Mouse (Mus musculus) olfactory bulb, adult 2 months (tissue): ENCODE data around the gene Slc22a18. TPM values are rescaled to one million over a fixed set of nuclear protein-coding genes. Genes with fewer than 3 reads are reported as not detected.

ENCODE experiments used
- H3K27ac ChIP-seq: fragments of 200-500 bp; 2 replicates; pipeline ENCODE4 v1.5.1; 2012; ENCODE audit warnings: low read depth, low read length; ENCODE audit not compliant: insufficient read depth
- H3K4me1 ChIP-seq: fragments of 200-500 bp; 2 replicates; pipeline ENCODE4 v1.6.1; 2012; ENCODE audit warnings: low read length; ENCODE audit not compliant: control insufficient read depth, insufficient read depth
- H3K4me3 ChIP-seq: fragments of 200-500 bp; 2 replicates; pipeline ENCODE4 v1.5.1; 2012; ENCODE audit warnings: mild to moderate bottlenecking, low read depth, low read length, moderate library complexity; ENCODE audit not compliant: insufficient read depth
- CTCF ChIP-seq: fragments of 200-500 bp; IDR thresholded peaks from 2 replicates; pipeline ENCODE4 v1.5.1; 2012; ENCODE audit warnings: low read depth, mild to moderate bottlenecking, low read length, moderate library complexity; ENCODE audit not compliant: insufficient read depth
- POLR2A ChIP-seq: fragments of 200-500 bp; IDR thresholded peaks from 2 replicates; pipeline ENCODE4 v1.6.1; 2012; ENCODE audit warnings: mild to moderate bottlenecking, low read depth, low read length, moderate library complexity; ENCODE audit not compliant: insufficient read depth
- WGBS: fragments of 180-500 bp; shearing (Covaris S2); methylation state at CpG from one replicate; pipeline ENCODE4 v1.1.7; 2018; 5-methylcytosine and 5-hydroxymethylcytosine counted together
- polyA plus RNA-seq: library from polyadenylated mRNA; stranded (reverse); fragments of >200 nt; gene quantifications from 2 replicates; pipeline ENCODE4 v1.2.4, GENCODE M21; 2012; ENCODE audit warnings: low replicate concordance; ENCODE audit not compliant: missing spikeins, insufficient read depth, insufficient read length

Slc22a18 gene
- polyA plus RNA-seq, 1 experiment: not detected

- WGBS: 89% methylated on average over 3 of the region's 3 CpGs
- TF ChIP-seq CTCF: no peak
- no peak for TF ChIP-seq POLR2A
- H3K4me1 ChIP-seq: no peaks in the 10 kb centered on the region
- no peak overlapping the region for H3K4me3 ChIP-seq
- H3K27ac ChIP-seq: no peak overlapping the region
Measured at GRCm38 (mm10) chr7:143476702-143477335, 3.3 kb downstream of the Slc22a18 start.

GRCm38 (mm10) chr7:143477800-143478199, 4.3 kb downstream of the Slc22a18 start:
- TF ChIP-seq POLR2A: no peak
- no peak for TF ChIP-seq CTCF
- Histone ChIP-seq H3K4me3 (no peak overlapping the region), H3K4me1 (peaks cover 2% of the 10 kb centered on the region; the same call in 1 of the 2 replicates), H3K27ac (no peak overlapping the region)
- 91% methylated on average over 5 of the region's 5 CpGs for WGBS

GRCm38 (mm10) chr7:143480498-143480897, 7.0 kb downstream of the Slc22a18 start:
- Histone ChIP-seq H3K4me1 (peaks cover 2% of the 10 kb centered on the region; the same call in 1 of the 2 replicates), H3K4me3 (no peak overlapping the region), H3K27ac (no peak overlapping the region)
- WGBS: 35% methylated on average over 13 of the region's 13 CpGs
- no peak for TF ChIP-seq CTCF
- no peak for TF ChIP-seq POLR2A

GRCm38 (mm10) chr7:143481806-143482387, 8.4 kb downstream of the Slc22a18 start:
- WGBS: 60% methylated on average over 5 of the region's 5 CpGs
- Histone ChIP-seq H3K4me3 (no peak overlapping the region), H3K27ac (no peak overlapping the region), H3K4me1 (peaks cover 2% of the 10 kb centered on the region; the same call in 1 of the 2 replicates)
- no peak for TF ChIP-seq POLR2A
- TF ChIP-seq CTCF: no peak

- H3K4me1 ChIP-seq: peaks cover 2% of the 10 kb centered on the region; the same call in 1 of the 2 replicates
- H3K27ac ChIP-seq: no peak overlapping the region
- WGBS: 24% methylated on average over 6 of the region's 6 CpGs
- TF ChIP-seq POLR2A: no peak
- no peak for TF ChIP-seq CTCF
- no peak overlapping the region for H3K4me3 ChIP-seq
Measured at GRCm38 (mm10) chr7:143482541-143482940, 9.0 kb downstream of the Slc22a18 start.

- Histone ChIP-seq H3K4me1 (no peaks in the 10 kb centered on the region), H3K27ac (no peak overlapping the region), H3K4me3 (no peak overlapping the region)
- no peak for TF ChIP-seq CTCF
- TF ChIP-seq POLR2A: no peak
- 90% methylated on average over 6 of the region's 6 CpGs for WGBS
Measured at GRCm38 (mm10) chr7:143489735-143490134, 16.2 kb downstream of the Slc22a18 start.

GRCm38 (mm10) chr7:143493616-143494126, 20.1 kb downstream of the Slc22a18 start:
- Histone ChIP-seq H3K27ac (no peak overlapping the region), H3K4me3 (no peak overlapping the region), H3K4me1 (no peaks in the 10 kb centered on the region)
- WGBS: 90% methylated on average over 6 of the region's 6 CpGs
- TF ChIP-seq CTCF: no peak
- TF ChIP-seq POLR2A: no peak

- no peaks in the 10 kb centered on the region for H3K4me1 ChIP-seq
- H3K4me3 ChIP-seq: no peak overlapping the region
- 80% methylated on average over 8 of the region's 8 CpGs for WGBS
- no peak for TF ChIP-seq POLR2A
- no peak for TF ChIP-seq CTCF
- H3K27ac ChIP-seq: no peak overlapping the region
Measured at GRCm38 (mm10) chr7:143495104-143495961, 21.8 kb downstream of the Slc22a18 start.
